Mouse (Mus musculus) urinary bladder, postnatal 14 days (tissue): ENCODE measurements around the gene Nid2.

ENCODE experiments used
- DNase-seq: peaks from one replicate; pipeline ENCODE4 v3.0.0; 2021; ENCODE audit warnings: low spot score

Nid2 gene

DNA sequence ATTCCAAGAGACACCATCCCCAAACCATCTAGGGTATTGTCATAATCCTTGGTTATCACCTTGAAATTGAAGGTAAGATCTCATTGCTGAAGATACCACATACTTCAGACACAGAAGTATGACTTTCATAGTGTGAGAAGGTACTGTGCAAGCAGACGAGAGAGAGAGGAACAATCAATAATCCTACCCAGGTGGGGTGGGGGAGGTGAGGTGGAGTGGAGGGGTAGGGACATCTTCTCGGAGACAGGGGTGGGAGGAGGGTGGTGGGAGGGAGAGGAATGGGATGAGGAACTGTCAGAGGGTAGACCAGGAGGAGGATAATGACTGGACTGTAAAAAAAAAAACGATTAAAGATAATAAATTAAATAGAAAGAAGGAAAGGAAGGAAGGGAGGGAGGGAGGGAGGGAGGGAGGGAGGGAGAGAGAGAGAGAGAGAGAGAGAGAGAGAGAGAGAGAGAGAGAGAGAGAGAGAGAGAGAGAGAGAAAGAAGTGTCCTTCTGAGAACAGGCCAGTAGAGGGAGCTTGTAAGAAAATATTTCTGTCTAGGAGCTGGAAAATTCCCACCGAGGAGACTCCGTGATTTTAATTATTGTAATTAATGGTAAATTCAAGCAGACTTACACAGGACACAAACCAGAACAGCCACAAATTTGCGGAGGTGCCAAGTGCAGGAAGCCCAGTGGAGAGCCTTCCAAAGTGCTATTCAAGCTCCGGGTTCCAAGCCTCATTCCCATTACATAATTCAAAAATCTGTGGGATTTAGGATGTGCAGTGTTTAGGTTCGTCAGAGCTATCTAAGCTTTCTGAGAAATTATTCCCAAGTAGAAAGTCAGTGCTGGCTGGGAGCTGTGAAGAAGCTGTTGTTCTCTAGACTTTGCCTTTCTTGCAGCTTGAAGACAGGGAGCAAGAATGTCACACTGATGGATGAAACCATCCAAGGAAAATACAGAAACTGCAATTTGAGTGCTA, 108.0 kb downstream of the Nid2 start:
- no peak for DNase-seq

GRCm38 (mm10) chr14:19860281-19860680, 109.2 kb downstream of the Nid2 start:
- no peak for DNase-seq
